Mouse (Mus musculus) spleen, adult 2 months (tissue): ENCODE data around the gene Taar5.

Experiments
- CTCF ChIP-seq: fragments of 200-500 bp; IDR thresholded peaks from 2 replicates; pipeline ENCODE4 v1.5.1; 2011; ENCODE audit warnings: mild to moderate bottlenecking, inconsistent platforms; ENCODE audit not compliant: insufficient read depth, insufficient read length, insufficient replicate concordance; ENCODE audit errors: extremely low read depth
- POLR2A ChIP-seq: fragments of 200-500 bp; IDR thresholded peaks from 2 replicates; pipeline ENCODE4 v1.6.1; 2011; ENCODE audit warnings: low read depth, low read length, inconsistent platforms

DNA sequence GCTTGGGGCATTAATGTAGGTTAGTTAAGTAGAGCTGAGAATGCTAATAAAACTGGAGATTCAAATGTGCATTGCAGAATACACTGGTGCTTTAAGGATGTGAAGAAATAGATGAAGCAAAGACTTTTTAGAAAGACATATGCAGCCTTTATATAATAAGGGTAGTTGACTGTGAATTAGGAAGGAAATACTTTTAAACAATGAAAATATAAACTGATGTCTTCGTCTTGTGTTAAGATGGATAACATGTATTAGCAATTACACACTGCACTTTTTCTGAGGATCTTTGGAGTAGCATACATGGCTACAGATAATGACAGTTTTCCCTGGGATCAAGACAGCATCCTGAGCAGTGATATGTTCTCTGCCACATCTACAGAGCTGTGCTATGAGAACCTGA, 29.1 kb downstream of the Taar5 start, which contains the start of gene Taar7b:
- no peak for TF ChIP-seq CTCF
- no peak for TF ChIP-seq POLR2A
